Mouse (Mus musculus): ENCODE data around the gene Cluh. TPM values are rescaled to one million over a fixed set of nuclear protein-coding genes. Genes with fewer than 3 reads are reported as not detected.
A peak's percentile ranks its signal among the peaks of the same experiment; 100 is the strongest.

Cluh gene
- total RNA-seq, 2 experiments from 2014 or later = 59.7 to 60.1 TPM

GRCm38 (mm10) chr11:74638791-74639411 lies 10.4 kb upstream of the Cluh start:
- DNase-seq (ENCODE audit: extremely low spot score in 1 of 2, low spot score in 2 of 2) = no peak
- intact Hi-C loops (cut with DNase I) = no loop called here

- intact Hi-C loops (cut with DNase I) = no loop called here
- DNase-seq (ENCODE audit: extremely low spot score in 1 of 2, low spot score in 2 of 2) = no peak
These were observed 9.7 kb upstream of the Cluh start for GRCm38 (mm10) chr11:74639628-74640027.

- intact Hi-C loops (cut with DNase I) = no loop called here
- no peak for DNase-seq (ENCODE audit: extremely low spot score in 1 of 2, low spot score in 2 of 2)
These were observed 1.3 kb upstream of the Cluh start for GRCm38 (mm10) chr11:74647966-74648365.

- intact Hi-C loops (cut with DNase I) = no loop called here
- no peak for DNase-seq (ENCODE audit: extremely low spot score in 1 of 2, low spot score in 2 of 2)
These were observed 619 bp upstream of the Cluh start for GRCm38 (mm10) chr11:74648676-74649075.

GRCm38 (mm10) chr11:74649647-74650551 lies 604 bp downstream of the Cluh start:
- DNase-seq (ENCODE audit: extremely low spot score in 1 of 2, low spot score in 2 of 2) = peak in 1 of 2 experiments; percentile 72

GRCm38 (mm10) chr11:74650576-74651100 lies 1.3 kb downstream of the Cluh start:
- intact Hi-C loops (cut with DNase I) = no loop called here
- DNase-seq (ENCODE audit: extremely low spot score in 1 of 2, low spot score in 2 of 2) = no peak

More at GRCm38 (mm10) chr11:74649647-74650551, 604 bp downstream of the Cluh start:
- intact Hi-C loops (cut with DNase I) = no loop called here

GRCm38 (mm10) chr11:74652791-74653191 lies 3.5 kb downstream of the Cluh start:
- intact Hi-C loops (cut with DNase I) = no loop called here
- no peak for DNase-seq (ENCODE audit: extremely low spot score in 1 of 2, low spot score in 2 of 2)

GRCm38 (mm10) chr11:74653385-74653784 lies 4.1 kb downstream of the Cluh start:
- intact Hi-C loops (cut with DNase I) = no loop called here
- no peak for DNase-seq (ENCODE audit: extremely low spot score in 1 of 2, low spot score in 2 of 2)

- no peak for DNase-seq (ENCODE audit: extremely low spot score in 1 of 2, low spot score in 2 of 2)
These were observed 6.6 kb downstream of the Cluh start for GRCm38 (mm10) chr11:74655941-74656340.

GRCm38 (mm10) chr11:74660336-74660735 lies 11.0 kb downstream of the Cluh start:
- no peak for DNase-seq (ENCODE audit: extremely low spot score in 1 of 2, low spot score in 2 of 2)
- intact Hi-C loops (cut with DNase I) = no loop called here

More at GRCm38 (mm10) chr11:74655941-74656340, 6.6 kb downstream of the Cluh start:
- intact Hi-C loops (cut with DNase I) = no loop called here

GRCm38 (mm10) chr11:74661641-74662040 lies 12.3 kb downstream of the Cluh start:
- no peak for DNase-seq (ENCODE audit: extremely low spot score in 1 of 2, low spot score in 2 of 2)
- intact Hi-C loops (cut with DNase I) = no loop called here

GRCm38 (mm10) chr11:74662221-74662620 lies 12.9 kb downstream of the Cluh start:
- intact Hi-C loops (cut with DNase I) = no loop called here
- DNase-seq (ENCODE audit: extremely low spot score in 1 of 2, low spot score in 2 of 2) = no peak

GRCm38 (mm10) chr11:74664279-74664678 lies 15.0 kb downstream of the Cluh start:
- DNase-seq (ENCODE audit: extremely low spot score in 1 of 2, low spot score in 2 of 2) = no peak
- intact Hi-C loops (cut with DNase I) = no loop called here

- no peak for DNase-seq (ENCODE audit: extremely low spot score in 1 of 2, low spot score in 2 of 2)
- intact Hi-C loops (cut with DNase I) = no loop called here
These were observed 15.6 kb downstream of the Cluh start for GRCm38 (mm10) chr11:74664906-74665305.

- intact Hi-C loops (cut with DNase I) = no loop called here
These were observed 16.5 kb downstream of the Cluh start for GRCm38 (mm10) chr11:74665631-74666283.

GRCm38 (mm10) chr11:74666284-74666652 lies 17.0 kb downstream of the Cluh start:
- intact Hi-C loops (cut with DNase I) = no loop called here
- no peak for DNase-seq (ENCODE audit: extremely low spot score in 1 of 2, low spot score in 2 of 2)

More at GRCm38 (mm10) chr11:74665631-74666283, 16.5 kb downstream of the Cluh start:
- no peak for DNase-seq (ENCODE audit: extremely low spot score in 1 of 2, low spot score in 2 of 2)

- intact Hi-C loops (cut with DNase I) = no loop called here
- DNase-seq (ENCODE audit: extremely low spot score in 1 of 2, low spot score in 2 of 2) = no peak
These were observed 17.7 kb downstream of the Cluh start for GRCm38 (mm10) chr11:74666776-74667581.

- intact Hi-C loops (cut with DNase I) = no loop called here
- DNase-seq (ENCODE audit: extremely low spot score in 1 of 2, low spot score in 2 of 2) = no peak
These were observed 18.3 kb downstream of the Cluh start for GRCm38 (mm10) chr11:74667582-74668010.

- intact Hi-C loops (cut with DNase I) = no loop called here
- DNase-seq (ENCODE audit: extremely low spot score in 1 of 2, low spot score in 2 of 2) = no peak
These were observed 19.2 kb downstream of the Cluh start for GRCm38 (mm10) chr11:74668466-74668865.

All from left cerebral cortex, postnatal 10 days (tissue).